Mouse (Mus musculus) E14TG2a.4 (cell line): ENCODE results near the gene Gid8.

Experiments used
- CTCF ChIP-seq: conservative IDR thresholded peaks from 2 replicates; pipeline ENCODE4 v1.5.1; 2014; ENCODE audit warnings: low read length
- POU5F1 ChIP-seq: IDR thresholded peaks from 2 replicates; pipeline ENCODE4 v1.6.1; 2014; ENCODE audit warnings: low read length, borderline replicate concordance

- TF ChIP-seq CTCF (no peak), POU5F1 (no peak)
Measured at GRCm38 (mm10) chr2:180703175-180703574, 6.7 kb upstream of the Gid8 start.
